In genomic region chr5:125563492-125563891, GRCm38 (mm10) we compare ENCODE assay signal across 20 mouse cellular contexts. TPM values are rescaled to one million over a fixed set of nuclear protein-coding genes. Genes with fewer than 3 reads are reported as not detected.
DNase-seq lines count a peak whose midpoint lies in the region; ATAC-seq and TF ChIP-seq lines count a peak whose summit lies in the region.
"Had no signal": no experiment of that assay in that cellular context is flagged by ENCODE, and none has a peak within 500 bp of the region (broad histone marks: within the 10 kb centered on the region; RNA-seq: fewer than 3 reads in every experiment).

No protein-coding gene starts in this region.

- H3K4me2 ChIP-seq in hindbrain, embryonic 11.5 days (replicated peaks; ENCODE audit: low read depth, low read length) = no peak overlapping the region
- H3K4me2 ChIP-seq in hindbrain, postnatal 0 days (ENCODE audit: low read depth, low read length) = no peak overlapping the region
- no peak overlapping the region for H3K4me2 ChIP-seq in neural tube, embryonic 12.5 days (replicated peaks)
- H3K4me2 ChIP-seq in hindbrain, embryonic 13.5 days = no peak overlapping the region
- H3K4me2 ChIP-seq: embryonic facial prominence, embryonic 13.5 days; forebrain, embryonic 12.5 days; heart, embryonic 11.5 days; heart, embryonic 15.5 days had no signal

- ATAC-seq in hindbrain, embryonic 11.5 days (ENCODE audit: low FRiP score) = 0 out of 2 replicates have a peak, but pooled peaks have one; percentile 56
- ATAC-seq in hindbrain, postnatal 0 days = no peak
- ATAC-seq in neural tube, embryonic 12.5 days (ENCODE audit: low FRiP score, low read depth) = 0 out of 2 replicates have a peak, but pooled peaks have one; percentile 37
- no peak for ATAC-seq in hindbrain, embryonic 13.5 days (ENCODE audit: low FRiP score)
- ATAC-seq in inflammation-experienced regulatory T-cells, adult 6 months = no peak
- no peak for ATAC-seq in megakaryocyte, adult 5-6 weeks (ENCODE audit: poor library complexity, severe bottlenecking)
- ATAC-seq: forebrain, embryonic 16.5 days had no signal

- 39% methylated on average over 6 of the region's 6 CpGs for WGBS in hindbrain, embryonic 11.5 days
- WGBS in hindbrain, postnatal 0 days = 44% methylated on average over 6 of the region's 6 CpGs
- WGBS in neural tube, embryonic 12.5 days = 16% methylated on average over 6 of the region's 6 CpGs
- 40% methylated on average over 6 of the region's 6 CpGs for whole genome bisulfite sequencing in hindbrain, embryonic 13.5 days

- no peak overlapping the region for H3K4me3 ChIP-seq in hindbrain, embryonic 11.5 days (ENCODE audit: low read depth, low read length)
- H3K4me3 ChIP-seq in hindbrain, postnatal 0 days (ENCODE audit: low read length) = no peak overlapping the region
- no peak overlapping the region for H3K4me3 ChIP-seq in neural tube, embryonic 12.5 days
- H3K4me3 ChIP-seq in hindbrain, embryonic 13.5 days = no peak overlapping the region
- H3K4me3 ChIP-seq: embryonic facial prominence, embryonic 13.5 days; forebrain, embryonic 12.5 days; heart, adult 2 months; heart, embryonic 15.5 days had no signal

- H3K9ac ChIP-seq in hindbrain, embryonic 11.5 days (ENCODE audit: low read depth, low read length) = no peak overlapping the region
- H3K9ac ChIP-seq in hindbrain, postnatal 0 days (replicated peaks; ENCODE audit: low read length) = no peak overlapping the region
- no peak overlapping the region for H3K9ac ChIP-seq in neural tube, embryonic 12.5 days
- H3K9ac ChIP-seq in hindbrain, embryonic 13.5 days = no peak overlapping the region
- H3K9ac ChIP-seq: embryonic facial prominence, embryonic 13.5 days; forebrain, embryonic 12.5 days; heart, embryonic 15.5 days had no signal

- no peaks in the 10 kb centered on the region for H3K9me3 ChIP-seq in hindbrain, embryonic 11.5 days (ENCODE audit: control insufficient read depth, low read length)
- 0 out of 2 replicates have a peak, but pooled peaks cover 3% of the 10 kb centered on the region for H3K9me3 ChIP-seq in hindbrain, postnatal 0 days (ENCODE audit: low read length)
- 0 out of 2 replicates have a peak, but pooled peaks cover 7% of the 10 kb centered on the region for H3K9me3 ChIP-seq in neural tube, embryonic 12.5 days
- no peaks in the 10 kb centered on the region for H3K9me3 ChIP-seq in hindbrain, embryonic 13.5 days
- H3K9me3 ChIP-seq: heart, embryonic 15.5 days had no signal

- DNase-seq in hindbrain, embryonic 11.5 days (ENCODE audit: low spot score) = peak; percentile 47
- DNase-seq in hindbrain, postnatal 0 days (ENCODE audit: low spot score) = no peak
- DNase-seq in neural tube, embryonic 10.5 days (ENCODE audit: extremely low spot score, low spot score) = no peak
- DNase-seq: adrenal gland, adult 8-10 months; cerebellum, adult 18-20 months; cerebellum, adult 9-11 months; cerebellum, postnatal 36 days; gastrocnemius, postnatal 14 days; heart, adult 2 months; heart, postnatal 14 days; kidney, adult 11 months had no signal

- TF ChIP-seq CTCF in hindbrain, postnatal 0 days (IDR thresholded peaks at IDR 0.05; ENCODE audit: low read depth) = no peak

- H3K27ac ChIP-seq in hindbrain, embryonic 11.5 days (ENCODE audit: low read depth, low read length) = peak overlapping the region; percentile 31; the same call in 1 of the 2 replicates
- H3K27ac ChIP-seq in hindbrain, postnatal 0 days = no peak overlapping the region
- 0 out of 2 replicates have a peak overlapping the region, but pooled peaks have one; percentile 8 for H3K27ac ChIP-seq in neural tube, embryonic 12.5 days
- H3K27ac ChIP-seq in hindbrain, embryonic 13.5 days = peak overlapping the region; percentile 41
- H3K27ac ChIP-seq: embryonic facial prominence, embryonic 13.5 days; forebrain, embryonic 12.5 days; heart, adult 2 months; heart, embryonic 15.5 days had no signal

- no peaks in the 10 kb centered on the region for H3K4me1 ChIP-seq in hindbrain, embryonic 11.5 days (replicated peaks; ENCODE audit: control insufficient read depth, insufficient read depth, low read length)
- H3K4me1 ChIP-seq in hindbrain, postnatal 0 days (ENCODE audit: insufficient read depth, low read length) = no peaks in the 10 kb centered on the region
- H3K4me1 ChIP-seq in neural tube, embryonic 12.5 days = peaks cover 4% of the 10 kb centered on the region; the same call in 1 of the 2 replicates
- peaks cover 10% of the 10 kb centered on the region for H3K4me1 ChIP-seq in hindbrain, embryonic 13.5 days (replicated peaks)
- H3K4me1 ChIP-seq: embryonic facial prominence, embryonic 13.5 days; forebrain, embryonic 12.5 days; heart, embryonic 15.5 days had no signal

- no peaks in the 10 kb centered on the region for H3K36me3 ChIP-seq in hindbrain, embryonic 11.5 days (ENCODE audit: control insufficient read depth, insufficient read depth, low read length)
- no peaks in the 10 kb centered on the region for H3K36me3 ChIP-seq in hindbrain, postnatal 0 days (ENCODE audit: insufficient read depth, low read length)
- no peaks in the 10 kb centered on the region for H3K36me3 ChIP-seq in neural tube, embryonic 12.5 days
- H3K36me3 ChIP-seq in hindbrain, embryonic 13.5 days = no peaks in the 10 kb centered on the region; the same call in 1 of the 2 replicates
- H3K36me3 ChIP-seq: embryonic facial prominence, embryonic 13.5 days; forebrain, embryonic 12.5 days; heart, embryonic 15.5 days had no signal

- H3K27me3 ChIP-seq in hindbrain, embryonic 11.5 days (ENCODE audit: control insufficient read depth, insufficient read depth, low read length) = no peaks in the 10 kb centered on the region
- no peaks in the 10 kb centered on the region for H3K27me3 ChIP-seq in hindbrain, postnatal 0 days (ENCODE audit: insufficient read depth, low read length)
- H3K27me3 ChIP-seq in neural tube, embryonic 12.5 days (replicated peaks) = no peaks in the 10 kb centered on the region
- H3K27me3 ChIP-seq in hindbrain, embryonic 13.5 days = no peaks in the 10 kb centered on the region
- H3K27me3 ChIP-seq: embryonic facial prominence, embryonic 13.5 days; forebrain, embryonic 12.5 days; heart, embryonic 15.5 days had no signal

RNA-seq across cellular contexts. Expression of gene Tmem132b, which starts 31.9 kb away (rescaled TPM):
- 0.70 and 0.74 TPM in 2 replicates for polyA plus RNA-seq in hindbrain, embryonic 11.5 days (2014; fragmentation: Nextera tagmentation; extraction: Ambion mirVana)
- 45.9 and 46.6 TPM in 2 replicates for total RNA-seq in hindbrain, postnatal 0 days (2014; rRNA removed)
- polyA plus RNA-seq in hindbrain, postnatal 0 days (2015; fragmentation: Nextera tagmentation; extraction: Ambion mirVana) = 6.1 and 6.9 TPM in 2 replicates
- polyA plus RNA-seq in neural tube, embryonic 12.5 days (2016; fragmentation: Nextera tagmentation; extraction: Ambion mirVana) = 2.7 and 3.1 TPM in 2 replicates
- 3.0 and 3.4 TPM in 2 replicates for polyA plus RNA-seq in hindbrain, embryonic 13.5 days (2015; fragmentation: Nextera tagmentation; extraction: Ambion mirVana)
- polyA plus RNA-seq in inflammation-experienced regulatory T-cells, adult 6 months (2017; shearing (Covaris generic)) = not detected
- total RNA-seq in megakaryocyte, adult 5-6 weeks (2015) = not detected in 2 replicates
- total RNA-seq in megakaryocyte, adult 5-6 weeks (2017) = 0.07 and 0.28 TPM in 2 replicates
- total RNA-seq: heart, adult 2 months; heart, postnatal 14 days had no signal
- polyA plus RNA-seq: heart, adult 2 months; heart, embryonic 15.5 days had no signal

Comparison
In these comparisons a context has a peak if more than half of its experiments do, and no peak if none do; other contexts are left out.
1. ATAC-seq: peak in hindbrain, embryonic 11.5 days (single experiment) and neural tube, embryonic 12.5 days (single experiment); none in hindbrain, postnatal 0 days (single experiment), hindbrain, embryonic 13.5 days (single experiment), inflammation-experienced regulatory T-cells, adult 6 months (single experiment) and megakaryocyte, adult 5-6 weeks (single experiment).